Mouse (Mus musculus): ENCODE results near the gene Hmcn1. TPM values are rescaled to one million over a fixed set of nuclear protein-coding genes. Genes with fewer than 3 reads are reported as not detected.
A peak's percentile ranks its signal among the peaks of the same experiment; 100 is the strongest.

The Hmcn1 gene
- total and polyA plus RNA-seq, 2 experiments from 2014 or later, result 1.2 to 4.1 TPM

GRCm38 (mm10) chr1:150951004-150951403 is 42.2 kb downstream of the Hmcn1 start:
- H3K36me3 ChIP-seq (ENCODE audit: insufficient read depth), result no peaks in the 10 kb centered on the region
- H3K4me3 ChIP-seq (ENCODE audit: low read depth, low read length), result no peak overlapping the region
- H3K27me3 ChIP-seq (ENCODE audit: insufficient read depth, low read length), result no peaks in the 10 kb centered on the region
- no peak for TF ChIP-seq CTCF (IDR thresholded peaks at IDR 0.05; ENCODE audit: low read depth)
- ATAC-seq (no peak), DNase-seq (no peak)
- no peak overlapping the region for H3K9ac ChIP-seq
- H3K4me1 ChIP-seq (ENCODE audit: insufficient read depth), result no peaks in the 10 kb centered on the region
- no peak overlapping the region for H3K4me2 ChIP-seq (ENCODE audit: low read depth)
- H3K9me3 ChIP-seq (ENCODE audit: low read length), result no peaks in the 10 kb centered on the region
- no peak overlapping the region for H3K27ac ChIP-seq (ENCODE audit: low read depth, low read length)
- 95% methylated on average over 5 of the region's 5 CpGs for WGBS

GRCm38 (mm10) chr1:150950046-150950445 is 43.2 kb downstream of the Hmcn1 start:
- H3K4me3 ChIP-seq (ENCODE audit: low read depth, low read length), result no peak overlapping the region
- H3K9ac ChIP-seq, result no peak overlapping the region
- no peak for ATAC-seq
- H3K27me3 ChIP-seq (ENCODE audit: insufficient read depth, low read length), result no peaks in the 10 kb centered on the region
- no peaks in the 10 kb centered on the region for H3K36me3 ChIP-seq (ENCODE audit: insufficient read depth)
- H3K27ac ChIP-seq (ENCODE audit: low read depth, low read length), result no peak overlapping the region
- no peak for TF ChIP-seq CTCF (IDR thresholded peaks at IDR 0.05; ENCODE audit: low read depth)
- no peak overlapping the region for H3K4me2 ChIP-seq (ENCODE audit: low read depth)
- no peak for DNase-seq
- 24% methylated on average over 3 of the region's 3 CpGs for WGBS
- no peaks in the 10 kb centered on the region for H3K9me3 ChIP-seq (ENCODE audit: low read length)
- H3K4me1 ChIP-seq (ENCODE audit: insufficient read depth), result no peaks in the 10 kb centered on the region

- Histone ChIP-seq H3K4me3 (ENCODE audit: low read depth, low read length) (no peak overlapping the region), H3K27ac (ENCODE audit: low read depth, low read length) (no peak overlapping the region), H3K9ac (no peak overlapping the region), H3K4me1 (ENCODE audit: insufficient read depth) (no peaks in the 10 kb centered on the region), H3K36me3 (ENCODE audit: insufficient read depth) (no peaks in the 10 kb centered on the region), H3K27me3 (ENCODE audit: insufficient read depth, low read length) (no peaks in the 10 kb centered on the region), H3K4me2 (ENCODE audit: low read depth) (no peak overlapping the region), H3K9me3 (ENCODE audit: low read length) (no peaks in the 10 kb centered on the region)
- ATAC-seq (no peak), DNase-seq (no peak)
- no peak for TF ChIP-seq CTCF (IDR thresholded peaks at IDR 0.05; ENCODE audit: low read depth)
- 75% methylated on average over 2 of the region's 2 CpGs for WGBS
These were observed 44.3 kb downstream of the Hmcn1 start for GRCm38 (mm10) chr1:150948911-150949310.

GRCm38 (mm10) chr1:150943601-150944000 is 49.6 kb downstream of the Hmcn1 start:
- 30% methylated on average over 2 of the region's 2 CpGs for WGBS
- no peak overlapping the region for H3K4me3 ChIP-seq (ENCODE audit: low read depth, low read length)

DNA sequence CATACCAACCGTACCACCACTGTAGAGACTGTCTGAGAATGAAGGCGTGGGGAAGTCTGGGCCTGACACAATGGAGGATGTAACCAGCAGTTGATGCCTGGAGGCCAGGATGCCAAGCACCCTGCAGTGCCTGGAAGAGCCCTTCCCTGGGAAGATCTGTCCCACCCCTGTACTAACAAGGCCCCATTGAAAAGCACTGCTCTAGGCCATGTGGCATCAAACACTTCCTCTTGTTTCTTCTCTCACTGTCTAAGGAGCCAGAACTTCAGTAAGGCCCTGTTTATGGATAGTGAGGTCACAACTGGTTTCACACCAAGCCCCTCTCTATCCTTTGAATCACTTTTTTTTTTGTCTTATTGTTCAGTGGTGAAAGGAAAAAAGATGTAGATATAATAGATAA is 51.1 kb downstream of the Hmcn1 start:
- Histone ChIP-seq H3K4me3 (ENCODE audit: low read depth, low read length) (no peak overlapping the region), H3K4me2 (ENCODE audit: low read depth) (no peak overlapping the region), H3K27ac (ENCODE audit: low read depth, low read length) (no peak overlapping the region), H3K4me1 (ENCODE audit: insufficient read depth) (no peaks in the 10 kb centered on the region), H3K36me3 (ENCODE audit: insufficient read depth) (no peaks in the 10 kb centered on the region), H3K9me3 (ENCODE audit: low read length) (no peaks in the 10 kb centered on the region), H3K27me3 (ENCODE audit: insufficient read depth, low read length) (no peaks in the 10 kb centered on the region), H3K9ac (no peak overlapping the region)
- ATAC-seq, result no peak
- TF ChIP-seq CTCF (IDR thresholded peaks at IDR 0.05; ENCODE audit: low read depth), result no peak
- WGBS, result 88% methylated on average over 2 of the region's 2 CpGs
- DNase-seq, result no peak

More at GRCm38 (mm10) chr1:150943601-150944000, 49.6 kb downstream of the Hmcn1 start:
- H3K27ac ChIP-seq (ENCODE audit: low read depth, low read length), result no peak overlapping the region
- no peak for ATAC-seq
- H3K4me2 ChIP-seq (ENCODE audit: low read depth), result no peak overlapping the region
- H3K27me3 ChIP-seq (ENCODE audit: insufficient read depth, low read length), result no peaks in the 10 kb centered on the region
- DNase-seq, result no peak
- H3K4me1 ChIP-seq (ENCODE audit: insufficient read depth), result no peaks in the 10 kb centered on the region
- TF ChIP-seq CTCF (IDR thresholded peaks at IDR 0.05; ENCODE audit: low read depth), result no peak
- H3K9me3 ChIP-seq (ENCODE audit: low read length), result no peaks in the 10 kb centered on the region
- H3K36me3 ChIP-seq (ENCODE audit: insufficient read depth), result no peaks in the 10 kb centered on the region
- no peak overlapping the region for H3K9ac ChIP-seq

GRCm38 (mm10) chr1:150936821-150937220 is 56.4 kb downstream of the Hmcn1 start:
- no peaks in the 10 kb centered on the region for H3K4me1 ChIP-seq (ENCODE audit: insufficient read depth)
- H3K9ac ChIP-seq, result no peak overlapping the region
- no peaks in the 10 kb centered on the region for H3K9me3 ChIP-seq (ENCODE audit: low read length)
- H3K36me3 ChIP-seq (ENCODE audit: insufficient read depth), result no peaks in the 10 kb centered on the region
- no peak overlapping the region for H3K4me2 ChIP-seq (ENCODE audit: low read depth)
- DNase-seq (no peak), ATAC-seq (no peak)
- no peaks in the 10 kb centered on the region for H3K27me3 ChIP-seq (ENCODE audit: insufficient read depth, low read length)
- TF ChIP-seq CTCF (IDR thresholded peaks at IDR 0.05; ENCODE audit: low read depth), result no peak
- 74% methylated on average over 4 of the region's 4 CpGs for WGBS
- no peak overlapping the region for H3K4me3 ChIP-seq (ENCODE audit: low read depth, low read length)
- H3K27ac ChIP-seq (ENCODE audit: low read depth, low read length), result no peak overlapping the region

DNA sequence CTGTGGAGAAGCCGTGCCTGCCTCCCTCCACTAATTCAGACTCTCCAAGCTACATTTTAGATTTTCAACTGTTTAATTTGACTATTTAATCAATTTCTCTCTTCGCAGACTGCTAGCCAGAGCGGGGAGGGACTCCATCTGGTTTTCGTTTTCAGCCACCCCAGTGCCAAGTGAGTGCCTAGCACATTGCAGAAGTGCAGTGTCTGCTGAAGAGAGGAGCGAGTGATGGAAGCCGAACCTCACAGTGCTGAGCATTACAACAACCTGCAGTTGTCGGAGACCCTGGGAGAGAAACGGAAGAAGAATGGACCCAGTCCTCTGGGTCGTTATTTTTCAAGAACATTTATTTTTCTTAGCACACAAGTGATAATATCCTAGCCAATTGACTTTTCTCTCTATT is 59.6 kb downstream of the Hmcn1 start:
- Histone ChIP-seq H3K4me3 (ENCODE audit: low read depth, low read length) (0 out of 2 replicates have a peak overlapping the region, but pooled peaks have one; percentile 0), H3K27me3 (ENCODE audit: insufficient read depth, low read length) (no peaks in the 10 kb centered on the region), H3K4me1 (ENCODE audit: insufficient read depth) (no peaks in the 10 kb centered on the region), H3K4me2 (ENCODE audit: low read depth) (peak overlapping the region; percentile 31), H3K9me3 (ENCODE audit: low read length) (no peaks in the 10 kb centered on the region), H3K36me3 (ENCODE audit: insufficient read depth) (no peaks in the 10 kb centered on the region), H3K27ac (ENCODE audit: low read depth, low read length) (no peak overlapping the region), H3K9ac (no peak overlapping the region)
- ATAC-seq (peak; percentile 87), DNase-seq (peak; percentile 71)
- WGBS, result 35% methylated on average over 9 of the region's 9 CpGs
- TF ChIP-seq CTCF (IDR thresholded peaks at IDR 0.05; ENCODE audit: low read depth), result no peak

DNA sequence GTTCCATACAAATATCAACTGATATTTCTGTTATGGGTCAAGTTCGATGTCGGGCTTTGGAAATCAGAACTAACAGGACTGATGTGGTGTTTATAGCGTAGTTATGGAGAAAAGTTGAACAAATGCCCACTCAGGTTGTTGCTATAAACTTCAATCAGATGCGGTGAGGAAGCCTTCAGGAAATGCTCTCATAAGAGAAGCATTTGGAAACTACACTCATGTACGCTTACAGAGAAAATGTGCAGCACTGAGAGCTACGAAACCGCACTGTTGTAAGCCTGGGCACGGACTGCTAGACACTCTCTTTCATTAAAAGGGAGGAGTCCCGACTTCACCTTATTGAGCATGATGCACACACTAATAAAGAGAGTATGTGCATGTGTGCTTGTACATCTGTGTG is 72.4 kb downstream of the Hmcn1 start:
- Histone ChIP-seq H3K4me1 (ENCODE audit: insufficient read depth) (no peaks in the 10 kb centered on the region), H3K27me3 (ENCODE audit: insufficient read depth, low read length) (no peaks in the 10 kb centered on the region), H3K9me3 (ENCODE audit: low read length) (no peaks in the 10 kb centered on the region), H3K4me2 (ENCODE audit: low read depth) (no peak overlapping the region), H3K36me3 (ENCODE audit: insufficient read depth) (no peaks in the 10 kb centered on the region), H3K4me3 (ENCODE audit: low read depth, low read length) (no peak overlapping the region), H3K9ac (no peak overlapping the region), H3K27ac (ENCODE audit: low read depth, low read length) (no peak overlapping the region)
- DNase-seq (no peak), ATAC-seq (no peak)
- WGBS, result 78% methylated on average over 9 of the region's 9 CpGs
- TF ChIP-seq CTCF (IDR thresholded peaks at IDR 0.05; ENCODE audit: low read depth), result no peak

Data from forebrain, postnatal 0 days (tissue).